Mouse (Mus musculus): ENCODE measurements around the gene Oser1.

DNA sequence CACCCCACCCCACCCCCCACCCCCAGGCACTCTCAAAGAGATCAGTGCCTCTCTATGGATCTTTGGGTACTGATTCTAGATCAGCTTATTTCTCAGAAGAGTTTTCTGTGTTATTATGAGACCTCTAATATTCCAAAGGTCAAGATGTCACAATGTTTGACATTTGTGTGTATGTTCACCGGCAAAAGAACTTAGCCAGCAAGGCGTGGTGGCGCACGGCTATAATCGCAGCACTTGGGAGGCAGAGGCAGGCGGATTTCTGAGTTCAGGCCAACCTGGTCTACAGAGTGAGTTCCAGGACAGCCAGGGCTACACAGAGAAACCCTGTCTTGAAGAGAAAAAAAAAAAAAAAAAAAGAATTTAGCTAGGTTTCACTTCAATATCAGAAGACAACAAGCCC is 7.5 kb downstream of the Oser1 start:
- no peak for TF ChIP-seq GATA1 (IDR thresholded peaks at IDR 0.05; ENCODE audit: borderline replicate concordance, low read length)
- no peak for TF ChIP-seq FLI1 (IDR thresholded peaks at IDR 0.05; ENCODE audit: low read length)

Data from megakaryocyte, embryonic 14.5 days (primary cell).